Mouse (Mus musculus): ENCODE results near the gene 4931428L18Rik. TPM values are rescaled to one million over a fixed set of nuclear protein-coding genes. Genes with fewer than 3 reads are reported as not detected.

The 4931428L18Rik gene
- polyA plus RNA-seq (2015; fragmentation: Nextera tagmentation; extraction: Ambion mirVana), result 0.09 TPM in 1 of 2 replicates, not detected in the other

DNA sequence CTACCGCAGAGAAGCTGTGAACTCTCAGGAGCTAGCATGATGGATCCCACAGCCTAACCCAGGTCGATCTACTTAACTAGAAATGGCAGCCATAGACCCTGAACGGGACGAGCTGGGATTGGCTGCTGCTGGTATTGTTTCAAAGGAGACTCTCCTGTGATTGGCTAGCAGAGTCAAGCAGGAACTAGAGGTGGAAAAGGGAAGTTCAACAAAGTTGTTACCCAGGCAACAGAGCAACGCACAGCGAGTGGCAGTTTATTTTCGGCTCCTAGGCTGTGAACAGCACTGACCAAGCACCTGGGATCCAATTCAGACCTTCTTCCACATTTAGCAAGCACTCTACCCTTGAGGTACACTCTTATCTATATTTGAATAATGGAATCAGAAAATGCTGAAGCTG is at the start of gene 4931428L18Rik, which contains the start of gene Pih1d3:
TSS of gene 4931428L18Rik (minus strand) at position 121 of the 400 bp plus-strand sequence.
TSS of gene Pih1d3 (plus strand) at position 275 of the 400 bp plus-strand sequence.
- no peak within 1 kb of the TSS for H3K4me3 ChIP-seq (ENCODE audit: low read depth, low read length)
- H3K9me3 ChIP-seq (replicated peaks; ENCODE audit: control insufficient read depth, low read length), result no peaks in the 10 kb centered on the region
- no peaks in the 10 kb centered on the region for H3K27me3 ChIP-seq (ENCODE audit: control insufficient read depth, insufficient read depth, low read depth, low read length)
- H3K27ac ChIP-seq (ENCODE audit: low read length), result no peak within 1 kb of the TSS
- H3K4me1 ChIP-seq (ENCODE audit: control insufficient read depth, low read depth, low read length), result no peaks in the 10 kb centered on the region
- H3K36me3 ChIP-seq (ENCODE audit: control insufficient read depth, insufficient read depth), result no peaks in the 10 kb centered on the region
- H3K9ac ChIP-seq (ENCODE audit: low read depth, low read length), result no peak within 1 kb of the TSS
- WGBS (ENCODE audit: insufficient replicate concordance), result 45% methylated on average over 7 of the region's 7 CpGs
- no peak for ATAC-seq (ENCODE audit: low read depth)
- H3K4me2 ChIP-seq (ENCODE audit: low read depth, low read length), result no peak within 1 kb of the TSS

DNA sequence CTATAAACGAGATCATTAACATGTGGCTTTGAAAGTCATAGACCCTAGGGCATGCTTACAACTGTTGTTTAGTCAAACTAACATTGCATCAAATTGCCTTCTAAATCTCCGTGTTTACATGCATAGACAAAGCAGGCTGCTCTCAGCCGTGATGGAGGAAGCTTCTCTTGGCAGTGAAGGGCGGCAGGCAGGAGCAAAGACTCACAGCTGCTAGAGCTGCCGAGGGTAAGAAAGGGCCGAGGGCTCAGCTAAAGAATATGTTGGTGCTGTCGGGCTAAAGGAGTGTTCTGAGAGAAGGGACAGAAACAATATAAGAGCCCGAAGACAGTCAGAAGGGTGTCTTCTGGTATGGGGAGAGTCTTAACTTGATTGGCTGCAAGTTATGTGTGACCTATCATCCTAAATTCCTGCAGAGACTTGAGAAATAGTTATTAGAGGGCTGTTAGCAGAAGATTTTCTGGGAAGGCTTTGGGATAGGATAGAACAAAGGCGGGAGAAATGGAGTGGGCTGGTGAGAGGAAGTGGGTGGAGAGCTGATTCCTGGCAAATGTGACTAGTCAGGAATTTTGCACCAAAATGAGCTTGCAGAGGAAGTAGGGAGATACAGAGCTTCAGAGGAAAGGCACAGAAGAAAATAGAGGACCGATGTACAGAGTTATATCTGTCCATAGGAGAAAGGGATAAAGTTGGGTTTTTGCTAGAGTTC is 37.9 kb upstream of the 4931428L18Rik start:
- Histone ChIP-seq H3K9me3 (replicated peaks; ENCODE audit: control insufficient read depth, low read length) (no peaks in the 10 kb centered on the region), H3K36me3 (ENCODE audit: control insufficient read depth, insufficient read depth) (no peaks in the 10 kb centered on the region), H3K27ac (ENCODE audit: low read length) (no peak overlapping the region), H3K27me3 (ENCODE audit: control insufficient read depth, insufficient read depth, low read depth, low read length) (no peaks in the 10 kb centered on the region), H3K4me3 (ENCODE audit: low read depth, low read length) (no peak overlapping the region), H3K4me2 (ENCODE audit: low read depth, low read length) (no peak overlapping the region), H3K9ac (ENCODE audit: low read depth, low read length) (no peak overlapping the region), H3K4me1 (ENCODE audit: control insufficient read depth, low read depth, low read length) (no peaks in the 10 kb centered on the region)
- no peak for ATAC-seq (ENCODE audit: low read depth)
- WGBS (ENCODE audit: insufficient replicate concordance), result 55% methylated on average over 10 of the region's 10 CpGs

DNA sequence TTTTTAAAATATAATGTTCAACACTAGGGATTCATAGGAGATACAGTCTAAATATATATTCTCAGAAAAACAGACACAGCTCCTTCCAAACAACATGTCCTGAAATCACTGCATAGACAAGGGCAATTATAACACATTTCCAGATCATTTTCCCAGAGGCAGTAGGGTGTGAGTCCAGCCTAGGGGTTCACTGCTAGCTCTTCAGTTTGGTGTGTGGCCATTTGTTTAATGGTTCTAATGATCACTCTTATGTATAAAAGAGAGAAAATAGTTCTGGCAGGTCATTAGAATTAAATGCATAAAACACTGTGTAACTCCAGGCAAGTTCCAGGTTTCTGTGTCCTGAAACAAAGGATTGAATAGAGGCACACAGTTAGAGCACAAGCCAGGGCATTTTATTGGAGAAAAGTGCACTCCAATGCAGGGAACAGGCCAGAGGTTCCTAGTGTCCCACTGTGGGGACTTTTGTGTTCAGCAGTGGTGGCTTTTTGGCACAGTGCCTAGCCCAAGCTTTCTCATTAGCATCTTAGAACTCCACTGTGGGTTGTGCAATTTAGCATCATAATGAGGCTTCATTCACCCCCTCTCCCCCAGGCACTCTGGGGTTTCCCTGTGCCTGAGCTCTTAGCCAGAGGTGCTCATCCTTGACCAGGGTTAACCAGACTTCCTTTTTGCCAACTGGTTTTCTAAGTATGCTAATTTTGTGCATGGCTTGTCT is 11.0 kb upstream of the 4931428L18Rik start:
- H3K9ac ChIP-seq (ENCODE audit: low read depth, low read length), result no peak overlapping the region
- no peaks in the 10 kb centered on the region for H3K4me1 ChIP-seq (ENCODE audit: control insufficient read depth, low read depth, low read length)
- no peak overlapping the region for H3K4me2 ChIP-seq (ENCODE audit: low read depth, low read length)
- H3K4me3 ChIP-seq (ENCODE audit: low read depth, low read length), result no peak overlapping the region
- no peaks in the 10 kb centered on the region for H3K27me3 ChIP-seq (ENCODE audit: control insufficient read depth, insufficient read depth, low read depth, low read length)
- H3K27ac ChIP-seq (ENCODE audit: low read length), result no peak overlapping the region
- no peak for ATAC-seq (ENCODE audit: low read depth)
- no peaks in the 10 kb centered on the region for H3K9me3 ChIP-seq (replicated peaks; ENCODE audit: control insufficient read depth, low read length)
- H3K36me3 ChIP-seq (ENCODE audit: control insufficient read depth, insufficient read depth), result no peaks in the 10 kb centered on the region

GRCm38 (mm10) chr1:31220599-31221250 is 1.8 kb downstream of the 4931428L18Rik start:
- H3K9me3 ChIP-seq (replicated peaks; ENCODE audit: control insufficient read depth, low read length), result no peaks in the 10 kb centered on the region
- H3K27me3 ChIP-seq (ENCODE audit: control insufficient read depth, insufficient read depth, low read depth, low read length), result no peaks in the 10 kb centered on the region
- H3K4me3 ChIP-seq (ENCODE audit: low read depth, low read length), result no peak overlapping the region
- no peak overlapping the region for H3K27ac ChIP-seq (ENCODE audit: low read length)
- no peak overlapping the region for H3K9ac ChIP-seq (ENCODE audit: low read depth, low read length)
- H3K36me3 ChIP-seq (ENCODE audit: control insufficient read depth, insufficient read depth), result no peaks in the 10 kb centered on the region
- H3K4me1 ChIP-seq (ENCODE audit: control insufficient read depth, low read depth, low read length), result no peaks in the 10 kb centered on the region
- no peak for ATAC-seq (ENCODE audit: low read depth)
- WGBS (ENCODE audit: insufficient replicate concordance), result 60% methylated on average over 4 of the region's 4 CpGs
- H3K4me2 ChIP-seq (ENCODE audit: low read depth, low read length), result no peak overlapping the region

GRCm38 (mm10) chr1:31214831-31215230 is 7.7 kb downstream of the 4931428L18Rik start:
- WGBS (ENCODE audit: insufficient replicate concordance), result 75% methylated on average over 1 of the region's 1 CpGs

GRCm38 (mm10) chr1:31210144-31210543 is 12.3 kb downstream of the 4931428L18Rik start:
- no peak for ATAC-seq (ENCODE audit: low read depth)
- Histone ChIP-seq H3K4me3 (ENCODE audit: low read depth, low read length) (no peak overlapping the region), H3K27me3 (ENCODE audit: control insufficient read depth, insufficient read depth, low read depth, low read length) (no peaks in the 10 kb centered on the region), H3K9me3 (replicated peaks; ENCODE audit: control insufficient read depth, low read length) (no peaks in the 10 kb centered on the region), H3K36me3 (ENCODE audit: control insufficient read depth, insufficient read depth) (no peaks in the 10 kb centered on the region), H3K4me2 (ENCODE audit: low read depth, low read length) (no peak overlapping the region), H3K27ac (ENCODE audit: low read length) (no peak overlapping the region), H3K4me1 (ENCODE audit: control insufficient read depth, low read depth, low read length) (no peaks in the 10 kb centered on the region), H3K9ac (ENCODE audit: low read depth, low read length) (no peak overlapping the region)
- under 1% methylated on average over 5 of the region's 5 CpGs for WGBS (ENCODE audit: insufficient replicate concordance)

More at GRCm38 (mm10) chr1:31214831-31215230, 7.7 kb downstream of the 4931428L18Rik start:
- no peak overlapping the region for H3K4me3 ChIP-seq (ENCODE audit: low read depth, low read length)
- ATAC-seq (ENCODE audit: low read depth), result no peak
- H3K9ac ChIP-seq (ENCODE audit: low read depth, low read length), result no peak overlapping the region
- H3K27me3 ChIP-seq (ENCODE audit: control insufficient read depth, insufficient read depth, low read depth, low read length), result no peaks in the 10 kb centered on the region
- no peak overlapping the region for H3K4me2 ChIP-seq (ENCODE audit: low read depth, low read length)
- no peaks in the 10 kb centered on the region for H3K4me1 ChIP-seq (ENCODE audit: control insufficient read depth, low read depth, low read length)
- H3K36me3 ChIP-seq (ENCODE audit: control insufficient read depth, insufficient read depth), result no peaks in the 10 kb centered on the region
- no peak overlapping the region for H3K27ac ChIP-seq (ENCODE audit: low read length)
- no peaks in the 10 kb centered on the region for H3K9me3 ChIP-seq (replicated peaks; ENCODE audit: control insufficient read depth, low read length)

GRCm38 (mm10) chr1:31205770-31206169 is 16.7 kb downstream of the 4931428L18Rik start:
- H3K9ac ChIP-seq (ENCODE audit: low read depth, low read length), result no peak overlapping the region
- H3K27ac ChIP-seq (ENCODE audit: low read length), result no peak overlapping the region
- H3K4me1 ChIP-seq (ENCODE audit: control insufficient read depth, low read depth, low read length), result no peaks in the 10 kb centered on the region
- no peak overlapping the region for H3K4me2 ChIP-seq (ENCODE audit: low read depth, low read length)
- no peaks in the 10 kb centered on the region for H3K9me3 ChIP-seq (replicated peaks; ENCODE audit: control insufficient read depth, low read length)
- no peaks in the 10 kb centered on the region for H3K27me3 ChIP-seq (ENCODE audit: control insufficient read depth, insufficient read depth, low read depth, low read length)
- WGBS (ENCODE audit: insufficient replicate concordance), result 47% methylated on average over 3 of the region's 3 CpGs
- H3K4me3 ChIP-seq (ENCODE audit: low read depth, low read length), result no peak overlapping the region
- no peak for ATAC-seq (ENCODE audit: low read depth)
- no peaks in the 10 kb centered on the region for H3K36me3 ChIP-seq (ENCODE audit: control insufficient read depth, insufficient read depth)

GRCm38 (mm10) chr1:31205346-31205745 is 17.1 kb downstream of the 4931428L18Rik start:
- H3K4me3 ChIP-seq (ENCODE audit: low read depth, low read length), result no peak overlapping the region
- H3K4me1 ChIP-seq (ENCODE audit: control insufficient read depth, low read depth, low read length), result no peaks in the 10 kb centered on the region
- no peaks in the 10 kb centered on the region for H3K36me3 ChIP-seq (ENCODE audit: control insufficient read depth, insufficient read depth)
- WGBS (ENCODE audit: insufficient replicate concordance), result 59% methylated on average over 7 of the region's 7 CpGs
- ATAC-seq (ENCODE audit: low read depth), result no peak
- H3K9ac ChIP-seq (ENCODE audit: low read depth, low read length), result no peak overlapping the region
- no peaks in the 10 kb centered on the region for H3K27me3 ChIP-seq (ENCODE audit: control insufficient read depth, insufficient read depth, low read depth, low read length)
- no peaks in the 10 kb centered on the region for H3K9me3 ChIP-seq (replicated peaks; ENCODE audit: control insufficient read depth, low read length)
- no peak overlapping the region for H3K27ac ChIP-seq (ENCODE audit: low read length)
- no peak overlapping the region for H3K4me2 ChIP-seq (ENCODE audit: low read depth, low read length)

- no peak overlapping the region for H3K9ac ChIP-seq (ENCODE audit: low read depth, low read length)
- WGBS (ENCODE audit: insufficient replicate concordance), result 68% methylated on average over 10 of the region's 10 CpGs
- ATAC-seq (ENCODE audit: low read depth), result no peak
Measured at GRCm38 (mm10) chr1:31203771-31204170, 18.7 kb downstream of the 4931428L18Rik start.

More at GRCm38 (mm10) chr1:31203771-31204170, 18.7 kb downstream of the 4931428L18Rik start:
- no peak overlapping the region for H3K4me3 ChIP-seq (ENCODE audit: low read depth, low read length)
- H3K36me3 ChIP-seq (ENCODE audit: control insufficient read depth, insufficient read depth), result no peaks in the 10 kb centered on the region
- no peaks in the 10 kb centered on the region for H3K9me3 ChIP-seq (replicated peaks; ENCODE audit: control insufficient read depth, low read length)
- H3K4me2 ChIP-seq (ENCODE audit: low read depth, low read length), result no peak overlapping the region
- H3K27ac ChIP-seq (ENCODE audit: low read length), result no peak overlapping the region
- H3K4me1 ChIP-seq (ENCODE audit: control insufficient read depth, low read depth, low read length), result no peaks in the 10 kb centered on the region
- no peaks in the 10 kb centered on the region for H3K27me3 ChIP-seq (ENCODE audit: control insufficient read depth, insufficient read depth, low read depth, low read length)

Measured in liver, embryonic 16.5 days (tissue).